Mouse (Mus musculus) embryonic facial prominence, embryonic 11.5 days (tissue): ENCODE data around the gene Meis3. TPM values are rescaled to one million over a fixed set of nuclear protein-coding genes. Genes with fewer than 3 reads are reported as not detected.

Source experiments
- ATAC-seq: fragments of 200-750 bp; cut with Nextera tagmentation; replicated peaks from 2 replicates; pipeline ENCODE4 v1.8.0; 2017; ENCODE audit warnings: low read depth; ENCODE audit not compliant: insufficient number of reproducible peaks, low FRiP score, low TSS enrichment
- DNase-seq: peaks from one replicate; pipeline ENCODE4 v3.0.0-alpha.2; 2015; ENCODE audit warnings: low spot score
- H3K27ac ChIP-seq: fragments of 300-500 bp; sonication (generic); replicated peaks from 2 replicates; pipeline ENCODE4 v1.5.1; 2014; ENCODE audit warnings: mild to moderate bottlenecking, low read depth, low read length, control low read depth
- H3K27me3 ChIP-seq: fragments of 300-500 bp; sonication (generic); 2 replicates; pipeline ENCODE4 v1.6.1; 2014; ENCODE audit warnings: mild to moderate bottlenecking, low read length, moderate library complexity, mixed read lengths; ENCODE audit not compliant: control insufficient read depth, insufficient read depth
- H3K36me3 ChIP-seq: fragments of 300-500 bp; sonication (generic); replicated peaks from 2 replicates; pipeline ENCODE4 v1.6.1; 2014; ENCODE audit warnings: low read depth, mild to moderate bottlenecking, low read length, moderate library complexity, mixed read lengths; ENCODE audit not compliant: control insufficient read depth, insufficient read depth
- H3K4me1 ChIP-seq: fragments of 300-500 bp; sonication (generic); 2 replicates; pipeline ENCODE4 v1.6.1; 2014; ENCODE audit warnings: low read length, mixed read lengths; ENCODE audit not compliant: control insufficient read depth, insufficient read depth
- H3K4me2 ChIP-seq: fragments of 300-500 bp; sonication (generic); 2 replicates; pipeline ENCODE4 v1.6.1; 2014; ENCODE audit warnings: low read depth, mild to moderate bottlenecking, control low read depth, low read length, moderate library complexity
- H3K4me3 ChIP-seq: fragments of 300-500 bp; sonication (generic); 2 replicates; pipeline ENCODE4 v1.5.1; 2014; ENCODE audit warnings: low read depth, low read length, control low read depth
- H3K9ac ChIP-seq: fragments of 300-500 bp; sonication (generic); replicated peaks from 2 replicates; pipeline ENCODE4 v1.6.1; 2014; ENCODE audit warnings: mild to moderate bottlenecking, control low read depth, low read length
- H3K9me3 ChIP-seq: fragments of 300-500 bp; sonication (generic); replicated peaks from 2 replicates; pipeline ENCODE4 v1.6.1; 2016; ENCODE audit warnings: mild to moderate bottlenecking, low read length, inconsistent platforms, mixed read lengths; ENCODE audit not compliant: control insufficient read depth
- WGBS: fragments of 180-500 bp; shearing (Covaris S2); extraction: QIAGEN DNeasy Blood & Tissue Kit; methylation state at CpG from one replicate; pipeline ENCODE4 v1.1.7; 2014; 5-methylcytosine and 5-hydroxymethylcytosine counted together
- polyA plus RNA-seq: library from polyadenylated mRNA; unstranded; fragments of >200 nt; fragmentation: Nextera tagmentation; extraction: Ambion mirVana; gene quantifications from 2 replicates; pipeline ENCODE4 v1.2.1, GENCODE M21; 2014

Gene Meis3
- polyA plus RNA-seq, 1 experiment from 2014 or later, result 34.0 TPM

DNA sequence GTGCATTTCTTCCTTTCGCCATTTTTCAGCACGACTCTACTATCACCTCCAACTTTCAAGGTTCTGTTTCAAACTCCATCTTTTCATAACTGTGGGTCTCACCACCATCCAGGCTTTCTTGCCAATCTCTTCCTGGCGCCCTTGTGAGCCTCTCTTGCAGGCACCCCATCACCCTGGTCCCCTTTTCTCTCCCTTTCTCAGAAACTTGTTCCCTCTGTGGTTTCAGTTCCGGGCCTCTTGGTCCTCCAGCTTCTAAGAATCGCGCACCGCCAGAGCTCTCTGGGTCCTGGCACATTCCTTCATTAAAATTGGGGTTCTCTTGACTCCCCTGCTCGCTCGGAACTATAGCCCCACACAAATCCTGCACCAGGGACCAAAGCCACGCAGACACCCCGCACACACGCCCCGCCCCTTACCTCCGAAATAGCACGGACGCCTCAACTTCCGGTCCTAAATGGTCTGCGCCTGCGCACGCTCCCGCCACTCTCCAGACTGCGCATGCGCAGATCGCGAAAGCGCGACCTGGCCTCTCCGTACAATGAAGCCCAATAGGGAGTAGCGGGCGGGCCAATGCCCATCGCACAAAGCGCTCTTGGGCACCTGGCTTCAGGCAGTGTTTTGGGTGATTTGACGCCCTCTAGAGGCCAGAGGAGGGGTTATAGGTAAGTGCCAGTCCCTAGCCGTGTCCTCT is 46.8 kb downstream of the Meis3 start, which contains the start of gene Dhx34:
Dhx34 (minus strand) TSS at position 456 of the 691 bp plus-strand sequence.
- Histone ChIP-seq H3K4me1 (no peaks in the 10 kb centered on the region), H3K27me3 (no peaks in the 10 kb centered on the region), H3K4me2 (peak within 1 kb of the TSS; percentile 65), H3K27ac (peak within 1 kb of the TSS; percentile 59; the same call in 1 of the 2 replicates), H3K9me3 (no peaks in the 10 kb centered on the region), H3K36me3 (no peaks in the 10 kb centered on the region; the same call in 1 of the 2 replicates), H3K4me3 (peak within 1 kb of the TSS; percentile 69), H3K9ac (peak within 1 kb of the TSS; percentile 92)
- peak; percentile 97 for DNase-seq
- under 1% methylated on average over 34 of the region's 34 CpGs for WGBS
- peak; percentile 94 for ATAC-seq

DNA sequence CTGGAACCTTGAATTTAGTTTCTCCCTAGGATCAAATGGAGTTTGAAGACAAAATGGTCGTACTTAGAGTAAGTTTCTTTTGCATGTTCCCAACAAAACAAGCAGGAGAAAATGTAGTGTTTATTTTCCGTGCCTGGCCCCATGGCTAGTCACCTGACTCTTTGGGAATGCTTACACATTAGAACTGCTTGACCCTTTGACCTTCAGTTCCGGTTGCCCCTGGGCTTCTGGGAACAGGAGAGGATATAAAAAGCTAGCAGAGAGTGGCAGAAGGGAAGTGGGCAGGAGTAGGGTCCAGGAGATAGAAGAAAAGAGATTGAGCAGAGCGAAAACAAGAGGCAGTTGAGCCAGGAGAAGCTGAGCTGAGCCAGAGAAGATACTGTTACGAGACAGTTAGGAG is 55.0 kb downstream of the Meis3 start:
- Histone ChIP-seq H3K27me3 (no peaks in the 10 kb centered on the region), H3K4me1 (no peaks in the 10 kb centered on the region), H3K36me3 (no peaks in the 10 kb centered on the region), H3K4me3 (no peak overlapping the region), H3K4me2 (no peak overlapping the region), H3K9ac (no peak overlapping the region), H3K9me3 (no peaks in the 10 kb centered on the region), H3K27ac (no peak overlapping the region)
- ATAC-seq, result no peak
- 17% methylated on average over 5 of the region's 5 CpGs for WGBS
- DNase-seq, result peak; percentile 68

Other genes with a start within 250 kb of the Meis3 start
- 190 and 194 TPM in 2 replicates for gene Nop53, start 229.0 kb upstream of the Meis3 start, polyA plus RNA-seq
- gene Ehd2, start 207.5 kb upstream of the Meis3 start, polyA plus RNA-seq, result 10.2 and 10.6 TPM in 2 replicates
- 4.2 and 5.9 TPM in 2 replicates for gene Bicra, start 127.2 kb upstream of the Meis3 start, polyA plus RNA-seq
- gene Zfp541, start 113.3 kb upstream of the Meis3 start, polyA plus RNA-seq, result not detected in 2 replicates
- gene Napa, start 76.6 kb upstream of the Meis3 start, polyA plus RNA-seq, result 147 and 168 TPM in 2 replicates
- gene Kptn, start 55.2 kb upstream of the Meis3 start, polyA plus RNA-seq, result 22.1 and 23.5 TPM in 2 replicates
- gene Slc8a2, start 45.3 kb upstream of the Meis3 start, polyA plus RNA-seq, result 0.25 and 0.42 TPM in 2 replicates
- 6.6 and 9.9 TPM in 2 replicates for gene Dhx34, start 46.9 kb downstream of the Meis3 start, polyA plus RNA-seq
- gene C5ar2, start 69.1 kb downstream of the Meis3 start, polyA plus RNA-seq, result 0.14 TPM in 1 of 2 replicates, not detected in the other
- gene C5ar1, start 84.5 kb downstream of the Meis3 start, polyA plus RNA-seq, result 0.71 and 1.00 TPM in 2 replicates
- 9.3 TPM in 2 replicates for gene Inafm1, start 98.5 kb downstream of the Meis3 start, polyA plus RNA-seq
- gene Ccdc9, start 111.7 kb downstream of the Meis3 start, polyA plus RNA-seq, result 16.2 and 16.7 TPM in 2 replicates
- gene Bbc3, start 133.3 kb downstream of the Meis3 start, polyA plus RNA-seq, result 4.6 and 5.9 TPM in 2 replicates
- gene Sae1, start 212.7 kb downstream of the Meis3 start, polyA plus RNA-seq, result 433 and 434 TPM in 2 replicates
- 13.7 and 14.6 TPM in 2 replicates for gene Zc3h4, start 225.8 kb downstream of the Meis3 start, polyA plus RNA-seq